Mouse (Mus musculus): ENCODE measurements around the gene Scarb1. TPM values are rescaled to one million over a fixed set of nuclear protein-coding genes. Genes with fewer than 3 reads are reported as not detected.

Gene Scarb1
- total RNA-seq, 2 experiments from 2014 or later = 57.0 to 71.7 TPM

- peak; percentile 45 for ATAC-seq (replicated peaks; ENCODE audit: low FRiP score, low TSS enrichment, poor library complexity, severe bottlenecking)
These were observed 1.7 kb downstream of the Scarb1 start for GRCm38 (mm10) chr5:125339108-125339751.

GRCm38 (mm10) chr5:125337526-125337925 lies 3.4 kb downstream of the Scarb1 start:
- ATAC-seq (replicated peaks; ENCODE audit: low FRiP score, low TSS enrichment, poor library complexity, severe bottlenecking) = no peak

GRCm38 (mm10) chr5:125337012-125337411 lies 3.9 kb downstream of the Scarb1 start:
- ATAC-seq (replicated peaks; ENCODE audit: low FRiP score, low TSS enrichment, poor library complexity, severe bottlenecking) = no peak

GRCm38 (mm10) chr5:125333009-125333408 lies 7.9 kb downstream of the Scarb1 start:
- ATAC-seq (replicated peaks; ENCODE audit: low FRiP score, low TSS enrichment, poor library complexity, severe bottlenecking) = no peak

GRCm38 (mm10) chr5:125332333-125332732 lies 8.6 kb downstream of the Scarb1 start:
- no peak for ATAC-seq (replicated peaks; ENCODE audit: low FRiP score, low TSS enrichment, poor library complexity, severe bottlenecking)

GRCm38 (mm10) chr5:125331811-125332210 lies 9.1 kb downstream of the Scarb1 start:
- no peak for ATAC-seq (replicated peaks; ENCODE audit: low FRiP score, low TSS enrichment, poor library complexity, severe bottlenecking)

GRCm38 (mm10) chr5:125331094-125331493 lies 9.8 kb downstream of the Scarb1 start:
- ATAC-seq (replicated peaks; ENCODE audit: low FRiP score, low TSS enrichment, poor library complexity, severe bottlenecking) = no peak

- ATAC-seq (replicated peaks; ENCODE audit: low FRiP score, low TSS enrichment, poor library complexity, severe bottlenecking) = no peak
These were observed 10.2 kb downstream of the Scarb1 start for GRCm38 (mm10) chr5:125330656-125331055.

- ATAC-seq (replicated peaks; ENCODE audit: low FRiP score, low TSS enrichment, poor library complexity, severe bottlenecking) = no peak
These were observed 10.7 kb downstream of the Scarb1 start for GRCm38 (mm10) chr5:125330191-125330590.

GRCm38 (mm10) chr5:125327596-125328385 lies 13.1 kb downstream of the Scarb1 start:
- ATAC-seq (replicated peaks; ENCODE audit: low FRiP score, low TSS enrichment, poor library complexity, severe bottlenecking) = no peak

- peak; percentile 42 for ATAC-seq (replicated peaks; ENCODE audit: low FRiP score, low TSS enrichment, poor library complexity, severe bottlenecking)
These were observed 14.5 kb downstream of the Scarb1 start for GRCm38 (mm10) chr5:125326351-125326750.

GRCm38 (mm10) chr5:125325931-125326330 lies 15.0 kb downstream of the Scarb1 start:
- ATAC-seq (replicated peaks; ENCODE audit: low FRiP score, low TSS enrichment, poor library complexity, severe bottlenecking) = peak; percentile 57

GRCm38 (mm10) chr5:125325285-125325684 lies 15.6 kb downstream of the Scarb1 start:
- no peak for ATAC-seq (replicated peaks; ENCODE audit: low FRiP score, low TSS enrichment, poor library complexity, severe bottlenecking)

GRCm38 (mm10) chr5:125323939-125324480 lies 16.9 kb downstream of the Scarb1 start:
- ATAC-seq (replicated peaks; ENCODE audit: low FRiP score, low TSS enrichment, poor library complexity, severe bottlenecking) = no peak

- ATAC-seq (replicated peaks; ENCODE audit: low FRiP score, low TSS enrichment, poor library complexity, severe bottlenecking) = no peak
These were observed 17.8 kb downstream of the Scarb1 start for GRCm38 (mm10) chr5:125323128-125323527.

GRCm38 (mm10) chr5:125321836-125322235 lies 19.1 kb downstream of the Scarb1 start:
- peak; percentile 43 for ATAC-seq (replicated peaks; ENCODE audit: low FRiP score, low TSS enrichment, poor library complexity, severe bottlenecking)

- no peak for ATAC-seq (replicated peaks; ENCODE audit: low FRiP score, low TSS enrichment, poor library complexity, severe bottlenecking)
These were observed 21.7 kb downstream of the Scarb1 start for GRCm38 (mm10) chr5:125319057-125319800.

- no peak for ATAC-seq (replicated peaks; ENCODE audit: low FRiP score, low TSS enrichment, poor library complexity, severe bottlenecking)
These were observed 22.9 kb downstream of the Scarb1 start for GRCm38 (mm10) chr5:125317953-125318352.

GRCm38 (mm10) chr5:125317296-125317695 lies 23.6 kb downstream of the Scarb1 start:
- no peak for ATAC-seq (replicated peaks; ENCODE audit: low FRiP score, low TSS enrichment, poor library complexity, severe bottlenecking)

GRCm38 (mm10) chr5:125316771-125317170 lies 24.1 kb downstream of the Scarb1 start:
- ATAC-seq (replicated peaks; ENCODE audit: low FRiP score, low TSS enrichment, poor library complexity, severe bottlenecking) = no peak
